Mouse (Mus musculus) brain, embryonic 14.5 days (tissue): ENCODE data around the gene Bex6.

Experiments
- CTCF ChIP-seq: fragments of 200-500 bp; IDR thresholded peaks from 2 replicates; pipeline ENCODE4 v1.5.1; 2012; ENCODE audit warnings: inconsistent platforms, mild to moderate bottlenecking, moderate library complexity, borderline replicate concordance; ENCODE audit not compliant: insufficient read depth, insufficient read length; ENCODE audit errors: extremely low read depth
- POLR2A ChIP-seq: fragments of 200-500 bp; IDR thresholded peaks from 2 replicates; pipeline ENCODE4 v1.6.1; 2012; ENCODE audit warnings: mild to moderate bottlenecking, inconsistent platforms, borderline replicate concordance; ENCODE audit not compliant: poor library complexity, insufficient read depth, insufficient read length, severe bottlenecking; ENCODE audit errors: extremely low read depth

GRCm38 (mm10) chr16:32158966-32159365, 20.7 kb upstream of the Bex6 start:
- TF ChIP-seq POLR2A = no peak
- no peak for TF ChIP-seq CTCF
